Mouse (Mus musculus): ENCODE measurements at regions not wholly inside any gene's neighbourhood (a gene's known extent, or its start where the extent isn't known, plus 50 kb on each side); places are given as distances from the start of the nearest gene placed in this dataset.

DNA sequence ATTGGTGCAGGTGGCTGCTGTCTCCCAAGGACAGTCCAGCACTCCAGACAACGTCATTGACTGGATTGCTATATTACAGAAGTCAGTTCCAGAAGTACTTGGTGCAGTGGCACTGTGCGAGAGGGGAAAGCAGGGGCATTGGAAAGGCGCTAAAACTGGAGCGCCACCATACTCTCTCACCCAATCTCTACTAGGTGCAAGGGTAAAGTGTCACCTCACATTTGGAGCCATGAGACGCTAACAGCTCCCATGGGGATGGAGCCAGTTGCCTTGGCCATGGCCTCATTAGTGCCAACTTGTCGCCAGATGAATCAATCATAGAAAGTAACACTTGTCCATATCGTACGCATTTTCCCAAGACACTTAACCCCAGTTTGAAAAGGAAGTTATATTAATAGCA is 1617.2 kb upstream of the Gulo start:
- DNase-seq (ENCODE audit: low spot score in 2 of 2), result no peak

DNA sequence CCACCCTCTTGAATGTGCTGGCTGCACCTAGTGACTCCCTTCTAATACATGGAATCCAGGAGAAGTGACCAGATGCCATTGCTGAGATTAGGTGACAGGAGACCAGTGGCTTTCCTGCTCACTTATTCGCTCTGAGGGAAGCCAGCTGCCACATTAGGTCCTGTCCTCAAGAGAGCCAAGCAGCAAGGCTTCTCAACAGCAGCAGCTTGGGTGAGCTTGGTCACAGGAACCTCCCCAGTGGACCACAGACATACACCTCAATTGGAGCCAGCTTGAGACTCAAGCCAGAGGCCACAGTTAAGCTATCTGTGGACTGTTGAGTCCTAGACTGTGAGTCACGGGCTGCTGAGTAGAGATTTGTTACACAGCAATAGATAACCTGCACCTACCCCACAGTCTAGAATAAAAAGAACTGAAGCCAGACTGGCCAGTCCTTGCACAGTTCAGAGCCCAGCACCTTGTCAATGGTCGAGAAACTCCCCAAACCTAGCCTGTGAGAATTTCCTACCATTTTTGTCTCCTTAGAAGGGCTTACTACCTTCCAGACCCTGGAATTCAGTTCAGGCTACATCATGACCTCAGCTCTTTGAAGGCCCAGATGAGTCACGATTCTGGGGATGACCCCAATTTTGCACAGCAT is 1615.0 kb upstream of the Gulo start:
- DNase-seq (ENCODE audit: low spot score in 2 of 2), result no peak

DNA sequence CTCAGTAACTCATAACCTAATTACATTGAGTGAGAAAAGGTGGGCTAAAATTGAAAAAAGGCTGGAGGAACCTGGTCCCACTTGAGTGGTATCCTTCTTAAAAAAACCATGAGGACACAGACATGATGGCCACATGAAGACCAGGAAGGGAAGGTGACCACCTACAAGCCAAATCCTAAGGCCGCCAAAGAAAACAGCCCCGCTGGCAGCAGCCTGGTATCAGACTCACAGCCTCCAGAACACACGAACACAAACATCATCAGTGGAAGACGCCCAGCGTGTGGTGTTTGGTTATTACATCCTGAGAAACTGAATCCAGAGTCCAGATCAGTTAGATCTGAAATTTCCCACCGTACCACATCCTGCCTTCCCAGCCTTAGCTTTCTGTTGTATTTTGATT is 1613.9 kb upstream of the Gulo start:
- DNase-seq (ENCODE audit: low spot score in 2 of 2), result no peak

DNA sequence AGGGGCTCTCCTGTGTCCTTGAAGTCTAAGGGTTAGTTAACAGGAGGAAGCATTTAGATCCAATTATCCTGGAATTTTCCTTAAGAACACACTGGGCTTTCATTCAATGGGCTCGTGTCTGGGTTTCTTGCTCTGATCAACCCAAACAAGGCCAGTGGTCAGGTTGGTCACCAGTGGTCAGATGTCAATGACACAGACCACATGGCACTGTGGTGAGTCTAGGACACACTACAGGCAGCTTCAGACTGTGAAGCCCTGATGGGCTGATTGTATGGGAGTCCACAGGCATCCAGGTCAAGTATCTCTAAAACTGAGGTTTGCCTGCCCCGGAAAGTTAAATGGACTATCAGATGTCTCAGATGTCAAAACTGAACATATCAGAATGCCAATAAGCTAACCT is 1612.5 kb upstream of the Gulo start:
- no peak for DNase-seq (ENCODE audit: low spot score in 2 of 2)

DNA sequence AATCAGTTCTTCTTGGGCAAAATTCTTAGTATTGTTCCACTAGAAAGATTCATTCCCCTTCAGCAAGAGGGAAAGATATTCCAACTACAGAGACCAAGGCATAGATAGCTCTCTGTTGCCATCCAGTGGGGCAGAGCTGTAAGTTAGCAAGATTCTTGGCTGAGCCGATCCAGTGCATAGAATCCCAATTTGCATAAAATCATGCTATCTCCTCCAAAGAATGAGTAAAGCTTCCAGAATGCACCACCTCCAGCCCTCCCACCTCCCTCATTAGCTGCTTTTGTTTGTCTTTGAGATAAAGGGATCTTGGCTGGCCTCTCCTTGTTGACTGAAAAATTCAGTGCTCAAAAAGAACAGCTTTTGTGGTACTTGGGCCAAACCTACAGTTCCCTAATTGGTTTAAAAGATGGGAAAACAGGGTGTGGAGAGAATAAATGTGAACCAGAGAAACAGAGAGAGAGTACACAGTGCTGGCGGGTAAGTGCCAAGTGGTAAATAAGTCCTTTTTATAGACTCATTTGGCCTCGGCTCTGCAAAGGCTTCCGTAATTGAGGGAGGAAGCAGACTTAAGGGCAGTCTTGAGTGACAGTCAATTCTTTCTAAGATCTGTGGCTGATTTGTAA is 1612.0 kb upstream of the Gulo start:
- peak; percentile 6 to 37 for DNase-seq (ENCODE audit: low spot score in 2 of 2)

DNA sequence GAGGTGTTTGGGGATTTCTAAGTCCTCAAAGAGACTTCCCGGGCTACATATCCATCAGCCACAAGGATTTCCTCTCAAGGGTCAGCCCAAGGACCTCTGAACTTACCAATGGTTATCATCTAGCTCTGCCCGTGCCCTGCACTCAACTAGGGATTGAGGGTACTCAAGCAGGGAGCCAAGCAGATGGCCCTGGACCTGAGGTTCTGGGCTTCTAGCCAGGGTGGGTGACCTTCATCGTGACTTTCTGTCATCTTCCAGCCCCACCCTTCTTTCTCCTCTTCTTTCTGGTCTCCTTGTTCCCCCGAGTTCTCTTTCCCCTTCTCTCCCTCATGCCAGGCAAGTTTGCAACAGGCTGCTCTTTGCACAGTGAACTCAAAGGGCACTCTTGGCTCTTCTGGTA is 1610.6 kb upstream of the Gulo start:
- no peak for DNase-seq (ENCODE audit: low spot score in 2 of 2)

DNA sequence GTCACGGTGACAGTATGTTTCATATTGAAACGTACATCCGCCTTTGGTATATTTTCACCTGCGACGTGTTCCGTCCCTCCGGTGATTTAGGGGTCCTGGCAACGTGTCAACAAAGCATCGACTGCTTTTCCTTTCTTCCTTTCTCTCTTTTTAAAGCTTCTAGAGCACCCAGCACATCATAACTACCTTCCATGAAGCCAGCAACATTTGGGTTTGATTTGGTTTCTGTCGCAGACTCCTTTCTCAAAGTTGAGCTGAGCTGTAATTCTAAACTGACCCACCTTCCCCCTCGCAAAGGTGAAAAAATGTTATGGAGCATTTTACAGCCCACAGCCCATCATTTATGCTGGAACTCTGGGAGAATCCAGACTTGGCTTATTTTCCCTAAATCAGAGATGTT is 1605.4 kb upstream of the Gulo start:
- no peak for DNase-seq (ENCODE audit: low spot score in 2 of 2)

DNA sequence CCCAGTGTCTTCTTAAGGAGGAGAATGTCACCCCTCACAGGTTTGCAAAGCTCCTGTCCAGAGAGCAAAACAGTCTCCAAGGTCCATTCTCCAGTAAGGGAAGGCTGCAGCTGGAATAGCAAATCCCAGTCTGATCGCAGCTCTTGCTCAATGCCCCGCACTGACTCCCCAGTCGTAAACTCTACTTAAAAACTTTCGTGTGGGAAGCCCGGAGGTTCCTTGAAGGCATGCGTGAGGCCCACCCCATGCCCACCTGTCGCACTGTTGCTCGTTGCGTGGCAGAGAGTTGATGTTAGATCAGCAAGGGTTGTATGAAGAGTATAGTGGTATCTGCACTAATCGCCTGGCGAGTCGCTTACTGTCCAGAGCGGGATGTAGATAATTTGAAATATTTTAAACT is 1604.7 kb upstream of the Gulo start:
- no peak for DNase-seq (ENCODE audit: low spot score in 2 of 2)

DNA sequence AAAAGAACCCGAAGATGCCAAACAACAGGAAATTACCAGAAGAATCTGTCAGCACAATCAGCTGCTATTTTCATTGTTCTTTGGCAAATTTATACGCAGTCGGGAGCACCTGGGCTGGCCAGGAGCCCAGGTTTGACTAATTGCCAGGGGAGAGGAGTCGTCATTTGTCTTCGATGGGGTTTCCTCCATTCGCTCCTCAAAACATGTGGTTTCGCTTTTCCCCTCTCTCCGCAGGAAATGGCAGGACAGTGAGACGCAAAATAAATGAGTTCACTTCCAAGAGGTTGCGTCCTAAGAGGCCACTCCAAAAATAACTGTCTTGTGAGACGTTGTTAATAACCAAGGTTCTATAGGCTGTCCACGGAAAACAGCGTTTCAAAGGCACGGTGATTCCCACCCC is 1604.2 kb upstream of the Gulo start:
- no peak for DNase-seq (ENCODE audit: low spot score in 2 of 2)

DNA sequence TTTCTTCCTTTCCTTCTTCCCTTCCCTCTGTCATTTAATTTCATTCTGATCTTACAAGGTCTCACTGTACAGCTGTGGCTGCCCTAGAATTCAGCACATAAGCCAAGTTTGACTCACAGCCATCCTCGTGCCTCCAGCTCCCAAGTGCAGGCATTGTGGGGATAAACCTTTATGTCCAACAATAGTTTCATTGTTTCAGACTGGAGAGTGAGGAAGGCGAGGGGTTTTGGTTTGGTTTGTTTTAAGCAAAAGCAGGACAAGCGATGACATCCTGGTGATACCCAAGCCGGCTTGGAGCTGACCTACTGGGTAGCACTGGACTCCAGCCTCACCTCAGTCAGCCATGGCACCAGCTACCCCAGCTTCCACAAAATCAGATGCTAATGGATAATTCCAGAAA is 1603.5 kb upstream of the Gulo start:
- DNase-seq (ENCODE audit: low spot score in 2 of 2), result no peak

DNA sequence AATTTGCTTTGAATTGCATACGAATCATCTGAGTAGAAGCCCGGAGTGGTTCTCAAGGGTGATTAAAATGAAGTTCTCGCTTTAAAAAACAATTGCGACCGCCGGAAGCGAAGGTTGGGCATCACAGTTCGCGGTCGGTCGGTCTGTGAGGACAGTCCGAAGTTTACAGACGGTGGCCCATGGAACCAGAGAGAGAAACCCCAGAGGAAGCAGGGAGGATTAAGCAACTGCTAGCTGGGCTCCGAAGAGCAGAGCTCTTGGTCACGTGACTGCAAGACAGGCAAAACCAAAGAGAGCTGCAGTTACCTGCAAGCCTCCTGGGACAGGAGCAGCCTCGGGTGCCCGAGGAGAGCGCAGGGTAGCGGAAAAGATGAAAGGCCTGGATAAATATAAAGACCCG is 1599.3 kb upstream of the Gulo start:
- DNase-seq (ENCODE audit: low spot score in 2 of 2), result no peak

DNA sequence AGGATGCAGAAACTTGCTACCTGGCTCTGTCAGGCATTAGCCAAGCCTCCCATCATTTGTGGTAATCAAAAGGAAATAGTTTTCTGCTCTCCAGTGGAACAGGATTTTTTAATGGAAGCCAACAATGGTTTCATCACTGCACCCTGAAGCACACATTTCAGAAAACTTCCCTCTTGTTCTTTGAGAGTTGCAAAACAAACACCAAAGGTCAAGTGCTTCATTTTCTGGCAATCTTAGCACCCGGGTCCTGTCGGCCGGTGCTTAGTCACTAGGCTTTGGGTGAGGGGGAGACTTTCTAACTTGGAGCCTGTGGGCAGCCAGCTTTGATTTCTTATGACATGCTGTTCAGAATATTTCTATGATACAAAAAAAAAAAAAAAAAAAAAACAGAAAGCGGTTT is 1594.0 kb upstream of the Gulo start:
- no peak for DNase-seq (ENCODE audit: low spot score in 2 of 2)

DNA sequence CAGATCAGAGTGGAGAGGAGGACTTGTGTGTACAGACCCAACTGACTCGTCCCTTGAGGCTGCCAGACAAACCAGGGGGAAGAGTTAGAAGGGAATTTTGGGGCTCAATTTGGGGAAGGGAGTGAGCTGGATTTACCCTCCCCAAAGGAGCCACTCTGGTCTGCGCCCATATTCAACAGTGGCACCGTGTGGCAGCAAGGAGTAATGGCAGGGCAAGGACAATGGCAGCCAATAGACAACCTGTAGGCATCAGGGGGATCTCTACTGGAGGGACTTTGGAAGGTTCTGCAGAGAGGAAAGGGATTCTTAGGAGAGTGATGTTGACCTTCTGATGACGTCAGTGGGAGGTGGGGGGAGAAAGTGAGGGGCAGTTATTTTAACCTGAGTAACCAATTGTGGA is 1590.7 kb upstream of the Gulo start:
- no peak for DNase-seq (ENCODE audit: low spot score in 2 of 2)

DNA sequence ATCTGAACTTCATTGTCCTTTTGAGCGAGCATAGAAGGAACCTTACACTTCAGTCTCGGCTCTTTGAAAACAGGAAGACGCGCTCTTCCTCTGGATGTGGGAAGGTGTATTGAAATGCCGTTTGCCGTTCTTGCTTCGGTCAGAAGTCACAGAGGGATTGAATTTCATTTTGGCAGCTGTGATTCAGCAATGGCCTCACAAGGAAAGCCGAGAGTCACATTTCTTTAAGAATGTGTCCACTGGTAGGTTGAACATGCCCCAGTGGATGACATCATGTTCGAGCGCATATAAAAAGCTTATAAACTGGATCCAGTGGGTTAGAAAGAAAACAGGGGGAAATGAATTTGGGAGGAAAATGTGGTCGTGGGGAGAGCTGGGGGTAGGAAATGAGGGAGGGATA is 1579.6 kb upstream of the Gulo start:
- DNase-seq (ENCODE audit: low spot score in 2 of 2), result no peak

DNA sequence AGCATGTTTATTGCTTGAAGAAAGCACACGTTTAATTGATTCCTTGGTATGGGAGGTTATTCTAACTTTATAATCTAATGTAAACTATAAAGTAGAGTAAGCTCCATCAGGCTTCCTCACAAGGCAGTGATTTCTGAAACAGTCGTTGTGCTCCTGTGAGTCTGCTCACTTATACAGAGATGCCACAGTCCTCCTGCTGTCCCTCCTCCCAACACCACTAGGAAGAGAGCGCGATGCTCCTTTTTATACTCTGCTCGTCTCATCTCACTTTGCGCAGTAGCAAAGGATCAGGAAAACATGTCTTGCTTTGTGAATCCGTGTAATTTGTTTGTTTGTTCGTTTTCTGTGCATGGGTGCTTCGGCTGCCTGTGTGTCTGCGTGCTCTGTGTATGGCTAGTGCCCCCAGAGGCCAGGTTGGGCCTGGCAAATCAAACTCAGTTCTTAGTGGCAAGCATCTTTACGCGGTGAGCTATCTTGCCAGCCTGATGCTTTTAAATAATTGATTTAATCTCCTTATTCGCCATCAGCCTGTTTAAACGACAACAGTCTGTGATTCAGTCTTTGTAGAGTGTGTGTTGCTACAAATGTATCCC is 1575.5 kb upstream of the Gulo start:
- DNase-seq (ENCODE audit: low spot score in 2 of 2), result no peak

DNA sequence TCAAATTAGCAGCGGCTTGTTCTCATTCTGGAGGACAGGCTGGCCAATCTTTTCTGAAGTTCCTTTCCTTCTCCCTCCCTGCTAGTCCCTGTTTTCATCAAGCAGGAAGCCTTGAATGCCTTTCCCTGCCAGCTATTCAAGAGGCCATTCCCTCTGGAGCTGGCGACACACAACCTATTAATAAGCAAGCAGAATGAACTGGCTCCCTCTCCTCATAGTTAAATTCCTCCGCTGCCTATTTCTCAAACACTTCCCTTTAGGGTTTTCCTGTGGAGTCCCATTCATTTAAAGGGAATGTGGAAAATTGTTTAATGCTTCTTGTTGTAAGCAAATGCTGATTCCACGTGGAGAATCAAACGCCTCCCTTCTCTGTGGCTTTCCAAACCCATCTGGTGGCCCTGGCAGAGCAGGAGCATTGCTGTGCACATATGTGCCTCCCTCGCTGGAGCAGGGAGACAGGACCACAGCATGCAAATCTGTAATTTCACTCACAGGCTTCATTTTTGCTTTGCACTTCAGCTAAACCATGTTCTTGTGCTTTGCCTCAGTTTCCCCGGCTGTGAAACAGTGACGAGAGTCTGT is 1573.3 kb upstream of the Gulo start:
- DNase-seq (ENCODE audit: low spot score in 2 of 2), result no peak

DNA sequence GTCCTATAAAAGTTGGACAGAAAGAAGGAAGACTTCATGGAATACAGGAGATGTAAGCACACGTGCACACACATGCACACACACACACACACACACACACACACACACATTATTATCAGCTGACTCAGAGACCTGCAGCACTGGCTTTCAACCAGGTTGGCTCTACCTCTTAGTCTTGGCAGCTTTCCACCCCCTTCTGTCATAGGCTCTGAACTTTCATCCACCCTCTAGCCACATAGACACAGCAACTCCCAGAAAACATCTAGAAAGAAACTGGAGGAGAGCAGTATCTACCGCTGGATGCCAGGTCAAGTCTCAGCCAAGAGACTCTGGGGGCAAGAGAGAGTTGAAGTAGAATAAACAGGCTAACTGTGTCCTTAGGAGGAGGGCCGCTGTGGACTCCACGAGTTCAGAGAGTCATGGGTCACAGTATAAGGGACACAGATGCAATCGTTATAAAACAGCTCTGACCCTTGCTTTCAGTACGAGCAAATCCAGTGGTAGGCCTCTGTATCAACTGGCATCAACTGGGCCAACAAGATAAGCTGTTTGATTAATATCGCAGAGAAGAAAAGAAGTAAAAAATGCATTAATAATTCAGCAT is 1565.4 kb upstream of the Gulo start:
- no peak for DNase-seq (ENCODE audit: low spot score in 2 of 2)

DNA sequence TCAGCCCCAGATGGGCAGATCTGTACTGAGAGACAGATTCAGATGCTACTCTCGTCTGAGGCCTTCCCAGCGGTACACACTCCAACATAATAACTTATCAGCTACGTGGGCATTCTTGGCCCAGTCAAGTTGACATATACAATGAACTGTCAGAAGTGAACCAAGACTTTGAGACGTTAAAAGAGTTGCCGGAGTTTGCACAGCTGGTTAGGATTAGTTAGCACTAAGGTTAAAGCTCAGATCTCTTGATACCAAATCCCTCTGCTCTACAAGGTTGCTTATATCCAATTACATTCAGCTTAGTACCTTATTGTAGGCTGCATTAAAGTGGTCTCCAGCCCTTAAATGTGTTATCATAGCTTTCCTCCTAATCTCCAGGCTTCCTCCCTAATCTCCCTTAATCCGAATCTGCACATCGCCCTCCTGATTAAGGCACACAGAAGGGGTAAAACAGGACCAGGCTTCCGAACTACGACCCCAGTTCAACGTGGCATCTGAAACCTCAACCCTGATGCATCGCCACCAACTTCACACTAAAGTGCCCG is 1564.5 kb upstream of the Gulo start:
- DNase-seq (ENCODE audit: low spot score in 2 of 2), result no peak

DNA sequence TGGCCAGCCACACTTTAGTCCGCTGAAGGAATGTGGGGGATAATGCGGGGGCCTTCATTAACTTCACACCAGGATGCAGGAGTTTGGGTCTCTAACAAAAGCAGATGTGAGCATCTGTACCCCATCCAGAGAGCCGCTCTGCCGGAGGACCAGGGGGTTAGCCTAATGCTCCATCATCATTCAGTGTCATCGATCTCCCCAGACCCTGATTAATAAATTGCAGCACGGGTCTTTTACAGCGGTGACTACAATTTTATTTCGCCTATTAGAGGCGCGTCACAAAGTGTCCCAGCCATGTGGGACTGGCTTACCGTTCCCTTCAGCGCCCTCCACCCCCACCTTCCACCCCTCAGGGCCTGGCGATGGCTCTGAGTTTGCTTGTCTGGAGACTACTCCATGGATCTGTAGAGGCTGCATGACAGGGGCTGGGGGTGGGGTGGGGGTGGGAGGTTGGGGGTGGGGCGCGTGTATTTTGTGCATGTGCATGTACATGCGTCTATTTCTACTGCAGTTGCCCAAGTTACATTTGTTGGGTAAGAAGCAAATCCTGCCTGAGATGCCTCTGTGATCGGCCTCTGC is 1560.8 kb upstream of the Gulo start:
- DNase-seq (ENCODE audit: low spot score in 2 of 2), result no peak

DNA sequence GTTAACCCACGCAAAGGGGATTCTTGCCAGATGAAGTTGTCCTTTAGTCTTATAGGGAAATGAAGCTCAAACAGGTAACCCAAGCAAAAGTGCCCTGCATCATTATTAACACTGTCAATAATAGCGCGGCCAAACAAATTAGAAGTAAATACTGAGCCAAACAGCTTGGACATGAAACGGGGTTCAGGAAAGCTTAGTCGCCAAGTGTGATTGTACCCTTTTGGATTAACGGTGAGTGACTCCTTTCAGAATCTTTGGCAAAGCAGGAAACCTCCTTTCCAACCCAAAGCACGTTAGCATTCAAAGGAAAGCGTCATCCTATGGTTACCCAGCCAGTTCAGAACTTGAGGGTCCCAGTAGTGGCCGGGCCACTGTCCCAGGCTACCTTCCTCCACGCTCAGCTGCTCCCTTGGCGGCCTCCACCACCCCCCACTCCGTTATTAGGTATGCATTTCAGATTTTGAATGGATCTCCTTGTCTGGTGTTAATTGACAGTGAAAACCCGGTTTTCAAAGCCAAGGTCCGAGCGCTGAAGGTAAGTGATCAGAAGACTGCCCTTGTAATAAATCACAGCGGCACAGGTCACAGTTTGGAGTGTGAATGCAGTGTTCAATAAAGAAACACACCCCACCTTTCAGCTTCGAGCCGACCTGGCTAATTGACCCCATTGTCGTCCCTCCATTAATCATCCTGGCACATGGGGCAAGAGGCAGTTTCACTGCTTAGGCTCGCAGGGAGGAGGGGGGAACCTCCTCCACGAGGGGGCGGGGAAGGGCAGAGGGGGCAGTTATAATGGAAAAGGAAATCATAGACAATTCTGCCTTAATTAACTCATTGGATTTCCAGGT is 1560.1 kb upstream of the Gulo start:
- DNase-seq (ENCODE audit: low spot score in 2 of 2), result no peak

DNA sequence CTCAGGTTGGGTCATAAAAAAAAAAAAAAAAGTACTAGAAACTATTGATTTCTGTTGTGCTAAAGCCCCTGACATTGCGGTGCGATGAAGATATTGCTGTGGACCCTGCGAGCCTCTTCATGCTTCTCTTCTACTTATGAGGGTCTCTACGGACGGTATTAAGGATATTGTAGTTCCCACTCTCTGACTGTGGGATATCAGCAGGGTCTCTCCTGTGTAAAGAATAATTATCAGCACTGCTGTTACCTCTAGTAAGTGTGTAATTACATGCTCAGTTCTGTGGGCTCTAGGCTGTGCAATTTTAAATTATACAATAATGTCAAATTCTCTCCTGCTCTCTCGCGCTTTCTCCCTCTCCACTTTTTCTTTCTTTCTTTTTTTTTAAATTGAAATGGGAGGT is 1545.9 kb upstream of the Gulo start:
- no peak for DNase-seq (ENCODE audit: low spot score in 2 of 2)
